Mouse (Mus musculus): ENCODE measurements around the gene Zfp609.
"Not testable (repeated sequence)": the region's sequence is repeated elsewhere in the genome, so short reads cannot be mapped to it uniquely, and the experiment has no call there.

The Zfp609 gene

DNA sequence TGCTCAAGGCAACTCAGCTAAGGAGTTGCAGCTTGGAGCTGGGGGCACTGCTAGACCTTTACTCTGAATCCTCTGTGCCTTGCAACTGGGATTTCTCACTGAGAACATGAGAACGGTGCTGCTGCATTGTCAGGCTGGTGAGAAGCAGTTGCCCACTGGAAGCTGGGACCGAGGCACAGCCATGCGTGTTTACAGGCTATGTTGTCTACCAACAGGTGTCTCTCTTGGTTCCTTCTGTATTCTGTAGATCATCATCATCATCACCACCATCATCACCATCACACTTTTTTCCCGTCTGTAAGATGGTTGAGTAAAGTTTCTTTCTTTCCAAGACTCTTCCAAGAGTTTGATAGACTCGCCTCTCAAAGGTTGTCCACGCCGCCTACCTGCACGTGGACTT lies 159.7 kb downstream of the Zfp609 start, which contains the start of gene Oaz2:
Oaz2 (plus strand) TSS at position 301 of the 400 bp plus-strand sequence.
- DNase-seq = no peak

DNA sequence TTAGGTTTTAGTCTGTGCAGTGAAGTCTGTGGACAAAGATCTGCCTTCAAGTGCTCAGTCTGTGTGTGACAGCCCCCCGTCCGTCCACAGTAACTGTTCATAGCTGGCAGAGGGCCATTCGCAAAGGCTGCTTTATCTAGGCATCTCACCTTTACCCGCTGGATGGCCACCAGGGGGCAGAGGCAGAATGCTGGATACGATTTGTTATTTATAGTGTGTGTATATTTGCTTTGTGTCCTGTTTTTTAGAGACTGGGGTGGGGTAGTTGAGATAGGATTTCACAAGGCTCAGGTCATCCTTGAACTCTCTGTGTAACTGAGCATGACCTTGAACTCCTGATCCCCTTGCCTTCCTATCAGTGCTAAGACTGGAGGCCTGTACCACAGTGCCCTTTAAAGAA lies 161.3 kb downstream of the Zfp609 start:
- peak; percentile 86 to 89 for DNase-seq

DNA sequence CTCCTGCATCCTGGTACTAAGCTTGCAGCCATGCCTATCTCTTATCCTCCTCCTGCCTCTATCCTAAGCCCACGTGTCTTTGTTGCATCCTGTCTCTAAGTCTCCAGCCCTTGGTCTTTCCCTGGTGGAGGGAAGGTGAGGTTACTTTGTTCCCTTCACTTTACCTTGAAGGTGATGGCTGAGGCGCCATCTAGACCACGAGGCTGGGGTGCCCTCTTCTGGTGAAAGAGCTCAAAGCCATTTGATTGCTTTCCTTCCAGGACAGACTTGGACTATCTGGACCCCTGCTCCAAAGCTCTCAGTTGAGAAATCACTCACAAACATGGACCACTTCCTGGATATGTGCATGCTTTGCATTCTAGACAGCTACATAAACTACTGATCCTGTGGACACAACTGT lies 163.2 kb downstream of the Zfp609 start:
- DNase-seq = peak; percentile 75 to 87

DNA sequence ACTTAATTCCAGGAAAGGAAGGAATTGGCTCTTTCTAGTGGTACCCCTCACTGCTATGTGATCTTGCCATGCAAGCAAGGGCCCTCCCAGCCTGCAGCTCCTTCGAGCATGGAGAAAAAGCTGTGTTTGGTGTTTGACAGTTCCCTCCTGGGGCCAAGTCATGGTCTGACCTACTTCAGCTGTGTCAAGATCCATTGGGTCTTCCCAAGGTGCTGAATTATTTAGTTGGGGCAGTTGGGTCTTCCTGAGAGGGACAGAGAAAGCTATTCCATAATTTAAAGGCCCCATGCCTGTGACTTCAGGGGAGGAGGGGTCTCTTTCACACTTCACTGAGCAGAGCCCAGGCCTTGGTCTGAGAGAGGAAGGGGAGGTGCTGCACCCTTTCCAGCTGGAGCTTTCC lies 165.9 kb downstream of the Zfp609 start:
- no peak for DNase-seq

DNA sequence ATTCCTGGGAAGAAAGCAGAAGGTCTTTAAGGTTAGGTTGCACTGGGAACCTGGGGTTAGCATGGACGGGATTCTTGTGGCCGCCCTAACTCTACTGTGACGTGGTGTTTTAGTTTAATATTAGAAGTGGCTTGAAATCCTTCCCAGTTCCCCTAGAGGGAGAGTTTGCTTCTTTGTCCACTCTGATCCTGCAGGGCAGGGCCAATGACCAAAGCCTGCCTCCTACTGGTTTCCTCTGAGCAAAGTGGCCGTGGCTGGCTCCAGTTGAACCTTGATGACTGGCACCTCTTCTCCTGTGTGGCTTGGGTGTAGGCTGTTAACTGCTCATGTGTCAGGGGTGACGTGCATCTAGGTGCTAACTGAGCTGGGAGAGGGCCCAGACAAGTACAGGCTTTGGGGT lies 166.3 kb downstream of the Zfp609 start:
- peak; percentile 34 to 63 for DNase-seq

DNA sequence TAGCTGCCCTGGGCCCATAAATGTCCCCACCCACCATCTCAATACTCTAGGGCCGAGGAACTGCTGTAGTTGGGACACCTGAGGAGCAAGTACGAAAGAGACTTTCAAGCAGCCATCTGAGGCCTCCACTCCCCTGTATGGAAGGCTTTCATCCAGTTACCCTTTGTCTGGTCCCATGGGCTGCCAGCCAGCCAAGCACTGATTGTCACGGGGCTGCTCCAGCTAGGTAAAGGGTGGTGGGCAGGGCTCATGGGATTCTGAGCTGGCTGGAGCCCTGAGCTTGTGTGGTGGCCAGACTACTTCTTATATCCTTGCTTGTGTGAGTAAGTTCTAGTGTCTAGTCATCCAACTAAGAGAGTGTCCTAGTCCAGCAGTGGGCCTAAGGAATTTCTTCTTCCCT lies 170.1 kb downstream of the Zfp609 start:
- DNase-seq = no peak

DNA sequence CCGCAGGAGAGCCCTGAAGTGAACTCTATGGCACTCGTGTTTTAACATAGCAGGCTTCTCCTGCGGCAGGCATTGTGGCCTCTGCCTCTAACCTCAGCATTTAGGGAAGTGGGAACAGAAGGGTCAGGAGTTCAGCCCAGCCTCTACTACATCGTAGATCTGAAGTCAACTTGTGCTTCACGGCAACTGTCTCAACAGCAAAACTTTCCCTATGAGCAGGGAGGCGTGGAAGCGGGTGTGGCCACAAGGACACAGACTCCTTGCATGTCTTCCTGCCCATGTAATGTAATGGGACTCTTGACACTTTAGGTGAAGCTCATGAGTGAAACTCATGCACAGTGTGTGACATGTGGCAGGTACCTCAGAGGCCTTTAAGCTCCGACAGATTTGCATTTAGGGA lies 171.8 kb downstream of the Zfp609 start:
- DNase-seq = no peak

DNA sequence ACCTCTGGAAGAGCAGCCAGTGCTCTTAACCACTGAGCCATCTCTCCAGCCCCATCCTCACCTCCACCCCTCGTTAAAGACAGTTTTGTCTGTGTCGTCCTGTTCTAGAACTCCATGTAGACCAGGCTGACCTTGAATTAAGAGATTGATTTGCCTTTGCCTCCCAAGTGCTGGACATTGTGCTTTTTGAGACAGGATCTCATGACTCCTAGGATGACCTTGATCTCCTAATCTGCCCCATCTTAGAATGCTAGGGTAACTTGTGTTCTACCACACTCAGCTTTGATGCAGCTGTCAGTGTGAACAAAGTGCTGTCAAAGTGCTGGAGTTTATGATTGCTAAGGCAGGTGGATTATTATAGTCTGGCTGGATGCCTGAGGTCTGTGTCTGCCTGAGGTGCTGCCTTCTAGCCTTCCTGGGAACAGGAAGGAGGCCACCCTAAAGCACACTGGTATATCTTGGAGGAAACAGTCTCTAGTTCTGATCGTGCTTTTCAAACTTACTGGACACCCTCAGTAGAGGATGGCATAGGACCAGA lies 172.6 kb downstream of the Zfp609 start:
- no peak for DNase-seq

DNA sequence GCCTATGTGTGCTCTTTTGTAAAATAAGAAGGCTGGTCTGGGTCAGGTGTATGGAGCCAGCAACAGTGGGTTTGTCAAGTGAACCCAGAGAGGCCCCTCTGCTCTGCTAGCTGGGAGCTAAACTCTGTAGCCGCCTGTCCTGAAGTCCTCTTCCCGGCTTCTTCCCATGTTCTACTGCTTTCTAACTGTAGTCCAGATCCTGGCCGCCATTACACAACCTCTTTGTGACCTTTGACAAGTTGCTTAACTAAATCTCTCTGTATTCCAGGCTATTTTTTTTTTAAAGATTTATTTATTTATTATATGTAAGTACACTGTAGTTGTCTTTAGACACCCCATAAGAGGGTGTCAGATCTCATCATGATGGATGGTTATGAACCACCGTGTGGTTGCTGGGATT lies 173.6 kb downstream of the Zfp609 start:
- no peak for DNase-seq

DNA sequence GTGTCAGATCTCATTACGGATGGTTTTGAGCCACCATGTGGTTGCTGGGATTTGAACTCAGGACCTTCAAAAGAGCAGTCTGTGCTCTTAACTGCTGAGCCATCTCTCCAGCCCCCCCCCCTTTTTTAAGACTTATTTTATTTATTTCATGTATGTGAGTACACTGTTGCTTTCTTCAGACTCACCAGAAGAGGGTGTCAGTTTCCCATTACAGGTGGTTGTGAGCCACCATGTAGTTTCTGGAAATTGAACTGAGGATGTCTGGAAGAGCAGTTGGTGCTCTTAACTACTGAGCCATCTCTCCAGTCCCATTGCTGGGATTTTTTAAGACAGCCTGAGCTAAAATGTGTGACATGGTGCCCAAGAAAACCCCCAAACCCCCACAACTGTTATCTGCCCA lies 175.4 kb downstream of the Zfp609 start:
- DNase-seq = not testable (repeated sequence)

DNA sequence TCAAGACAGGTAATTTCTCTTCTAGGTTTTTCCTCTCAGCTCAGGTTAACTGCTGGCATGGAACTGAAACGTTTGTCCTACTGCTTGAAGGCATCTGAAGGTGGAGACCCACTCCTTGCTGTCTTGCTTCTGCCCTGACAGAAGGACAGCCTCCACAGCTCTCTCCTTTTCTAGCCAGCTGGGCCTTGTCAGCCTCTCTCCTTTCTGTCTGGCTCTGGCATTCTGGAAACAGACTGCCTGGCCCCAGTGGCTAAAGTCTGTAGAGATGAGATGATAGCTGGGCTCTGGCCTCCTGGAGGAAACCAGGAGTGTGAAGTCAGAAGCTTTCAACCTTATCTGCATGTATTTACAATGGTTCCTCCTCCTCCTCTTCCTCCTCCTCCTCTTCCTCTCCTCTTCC lies 177.4 kb downstream of the Zfp609 start:
- peak in 1 of 2 experiments; percentile 15 for DNase-seq

DNA sequence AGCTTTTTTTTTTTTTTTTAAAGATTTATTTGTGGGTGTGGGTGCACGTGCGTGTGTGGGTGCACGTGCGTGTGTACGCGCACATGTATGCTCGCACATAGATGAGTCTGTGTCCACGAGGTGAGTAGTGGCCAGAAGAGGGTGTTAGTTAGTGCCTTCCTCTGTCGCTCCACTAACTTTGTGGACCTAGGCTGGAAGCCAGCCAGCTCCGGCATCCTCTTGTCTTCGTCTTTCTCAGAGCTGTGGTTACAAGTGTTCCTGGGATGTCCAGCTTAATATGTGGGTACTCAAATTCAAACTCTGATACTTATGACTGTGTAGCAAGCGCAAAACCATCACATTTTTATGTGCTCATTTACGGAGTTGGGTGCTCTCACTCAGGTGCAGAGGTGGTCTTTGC lies 178.6 kb downstream of the Zfp609 start:
- DNase-seq = peak in 1 of 2 experiments; percentile 32

DNA sequence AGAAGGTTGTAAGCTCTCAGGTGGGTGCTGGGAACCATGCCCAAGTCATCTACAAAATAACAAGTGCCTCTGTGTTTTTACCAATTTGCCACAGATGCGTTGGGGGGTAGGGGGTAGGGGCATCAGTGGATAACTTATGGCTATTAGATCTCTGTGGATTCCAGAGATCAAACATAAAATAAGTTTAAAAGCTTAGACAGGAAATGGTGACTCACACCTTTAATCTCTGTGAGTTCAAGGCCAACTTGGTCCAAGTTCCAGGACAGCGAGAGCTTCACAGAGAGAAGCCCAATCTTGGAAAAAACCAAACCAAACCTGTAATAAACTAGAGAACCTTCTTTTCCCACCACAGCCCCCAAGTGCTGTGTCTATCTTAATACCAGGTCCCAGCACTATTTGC lies 180.6 kb downstream of the Zfp609 start:
- DNase-seq = no peak

DNA sequence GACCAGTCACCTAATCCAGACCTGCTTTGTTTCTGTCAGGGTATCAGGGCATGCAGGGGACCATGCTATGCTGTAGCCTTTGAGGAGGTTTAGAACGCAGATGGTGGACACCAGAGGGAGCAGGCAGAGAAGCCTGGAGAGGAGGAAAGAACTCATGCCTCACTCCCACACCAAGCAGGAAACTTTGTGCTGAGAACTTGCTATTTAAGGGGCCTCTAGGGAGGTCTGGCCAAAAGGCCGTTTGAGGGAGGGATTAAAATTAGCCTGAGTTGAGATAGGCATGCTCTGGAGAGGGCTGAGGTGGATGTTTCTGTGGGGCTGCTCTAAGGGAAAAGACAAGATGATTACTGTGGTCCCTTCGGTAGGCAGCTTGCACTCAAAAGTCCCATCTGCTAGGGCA lies 181.4 kb downstream of the Zfp609 start:
- DNase-seq = no peak

DNA sequence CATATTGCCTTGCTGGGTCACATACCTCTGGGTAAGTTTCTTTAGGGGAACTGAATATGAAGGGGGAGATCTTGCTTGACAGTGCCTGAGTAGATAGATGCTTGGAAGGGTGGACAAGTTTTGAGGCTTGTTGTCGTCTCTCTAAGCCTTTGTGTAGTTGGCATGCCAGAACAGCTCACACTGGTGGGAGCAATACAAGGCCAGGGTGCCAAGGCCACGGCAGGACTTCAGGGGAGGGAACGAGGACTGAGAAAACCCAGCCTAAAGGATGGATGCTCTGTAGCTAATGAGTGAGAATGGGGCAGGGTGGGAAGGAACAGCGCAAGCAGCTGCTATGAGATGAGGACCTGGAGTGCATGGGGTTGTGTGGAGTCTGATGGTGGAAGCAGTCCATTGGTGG lies 182.4 kb downstream of the Zfp609 start:
- no peak for DNase-seq

DNA sequence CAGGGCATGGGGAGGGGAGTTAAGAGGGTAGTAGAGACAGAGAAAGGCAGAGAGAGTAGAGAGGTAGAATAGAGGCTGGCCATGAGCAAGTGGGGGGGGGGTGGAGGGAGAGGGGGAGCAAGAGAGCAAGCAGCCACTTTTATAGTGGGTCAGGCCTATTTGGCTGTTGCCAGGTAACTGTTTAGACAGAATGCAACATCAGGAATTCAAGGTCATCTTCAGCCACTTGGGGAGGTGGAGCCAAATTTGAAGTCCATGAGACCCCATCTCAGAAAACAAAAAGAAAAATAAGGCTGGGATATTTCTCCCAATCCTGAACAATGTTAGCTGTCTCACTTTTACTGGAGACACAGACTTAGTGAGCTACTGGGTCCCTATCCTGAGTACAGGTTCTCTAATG lies 184.8 kb downstream of the Zfp609 start:
- DNase-seq = no peak

Measured in kidney, postnatal 25 days (tissue).